Mouse (Mus musculus) erythroblast, embryonic 14.5 days (primary cell): ENCODE measurements around the gene Gm11032. TPM values are rescaled to one million over a fixed set of nuclear protein-coding genes. Genes with fewer than 3 reads are reported as not detected.
A peak's percentile ranks its signal among the peaks of the same experiment; 100 is the strongest.
"Not testable (repeated sequence)": the region's sequence is repeated elsewhere in the genome, so short reads cannot be mapped to it uniquely, and the experiment has no call there.

ENCODE experiments used
- H3K27me3 ChIP-seq: 2 replicates; pipeline ENCODE4 v1.6.1; 2012; ENCODE audit warnings: inconsistent platforms; ENCODE audit not compliant: control insufficient read depth
- H3K36me3 ChIP-seq: 2 replicates; pipeline ENCODE4 v1.6.1; 2012; ENCODE audit warnings: mild to moderate bottlenecking, inconsistent platforms; ENCODE audit not compliant: control insufficient read depth
- H3K4me1 ChIP-seq: 2 replicates; pipeline ENCODE4 v1.6.1; 2012; ENCODE audit warnings: inconsistent platforms; ENCODE audit not compliant: control insufficient read depth
- H3K4me3 ChIP-seq: replicated peaks from 2 replicates; pipeline ENCODE3; 2012; ENCODE audit warnings: moderate library complexity, mild to moderate bottlenecking, inconsistent platforms
- H3K9me3 ChIP-seq: 2 replicates; pipeline ENCODE4 v1.6.1; 2012; ENCODE audit warnings: low read length, inconsistent platforms, mixed read lengths; ENCODE audit not compliant: control insufficient read depth
- GATA1 ChIP-seq: IDR thresholded peaks from 2 replicates; pipeline ENCODE4 v1.6.1; 2012; ENCODE audit warnings: low read length, inconsistent platforms, mixed read lengths
- TAL1 ChIP-seq: IDR thresholded peaks from 3 replicates; pipeline ENCODE4 v1.6.1; 2012; ENCODE audit warnings: low read length, inconsistent platforms, mixed read lengths
- polyA plus RNA-seq: library from polyadenylated mRNA; stranded (reverse); fragments of >175 nt; gene quantifications from 2 replicates; pipeline ENCODE4 v1.2.3, GENCODE M21; 2012

Gene Gm11032
- polyA plus RNA-seq = not detected in 2 replicates

GRCm38 (mm10) chr11:4620017-4620485, at the start of gene Gm11032:
Gene Gm11032 (plus strand): TSS chr11:4620067.
- TF ChIP-seq TAL1 = no peak
- no peak for TF ChIP-seq GATA1
- H3K36me3 ChIP-seq = no peaks in the 10 kb centered on the region
- H3K9me3 ChIP-seq = no peaks in the 10 kb centered on the region
- H3K4me1 ChIP-seq = no peaks in the 10 kb centered on the region
- H3K4me3 ChIP-seq = no peak within 1 kb of the TSS
- H3K27me3 ChIP-seq = peaks cover 26% of the 10 kb centered on the region

GRCm38 (mm10) chr11:4571491-4571901, 48.4 kb upstream of the Gm11032 start:
- H3K4me1 ChIP-seq = peaks cover 79% of the 10 kb centered on the region
- H3K36me3 ChIP-seq = peaks cover 65% of the 10 kb centered on the region
- TF ChIP-seq GATA1 (no peak), TAL1 (no peak)
- no peaks in the 10 kb centered on the region for H3K27me3 ChIP-seq
- H3K4me3 ChIP-seq = no peak overlapping the region
- H3K9me3 ChIP-seq = no peaks in the 10 kb centered on the region

DNA sequence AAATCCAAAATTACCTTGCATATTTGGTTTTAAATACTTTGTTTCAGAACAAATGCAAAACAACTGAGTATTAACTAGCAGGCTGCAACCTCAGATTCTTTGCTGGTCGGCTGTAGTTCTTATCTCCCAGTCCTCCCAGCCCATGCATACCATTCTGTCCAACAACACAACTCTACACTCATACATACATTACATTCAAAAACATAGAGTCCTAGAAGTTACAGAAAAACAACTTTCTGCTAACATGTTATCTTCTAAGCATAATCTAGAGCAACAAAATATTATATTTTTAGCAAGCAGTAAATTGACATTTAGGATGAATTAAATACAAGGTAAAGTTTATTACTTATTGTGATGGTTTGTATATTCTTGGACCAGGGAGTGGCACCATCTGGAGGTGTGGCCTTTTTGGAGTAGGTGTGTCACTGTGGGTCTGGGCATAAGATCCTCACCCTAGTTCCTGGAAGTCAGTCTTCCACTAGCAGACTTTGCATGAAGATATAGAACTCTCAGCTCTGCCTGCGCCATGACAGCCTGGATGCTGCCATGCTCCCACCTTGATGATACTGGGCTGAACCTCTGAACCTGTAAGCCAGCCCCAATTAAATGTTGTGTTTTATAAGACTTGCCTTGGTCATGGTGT, 43.7 kb upstream of the Gm11032 start:
- peaks cover 77% of the 10 kb centered on the region for H3K4me1 ChIP-seq
- H3K4me3 ChIP-seq = peak overlapping the region; percentile 58

GRCm38 (mm10) chr11:4577079-4577478, 42.8 kb upstream of the Gm11032 start:
- no peak for TF ChIP-seq TAL1
- peak; percentile 70 for TF ChIP-seq GATA1
- peaks cover 52% of the 10 kb centered on the region for H3K36me3 ChIP-seq
- no peaks in the 10 kb centered on the region for H3K9me3 ChIP-seq
- no peaks in the 10 kb centered on the region for H3K27me3 ChIP-seq
- H3K4me1 ChIP-seq = peaks cover 74% of the 10 kb centered on the region
- peak overlapping the region; percentile 58 for H3K4me3 ChIP-seq

More for the DNA sequence above, 43.7 kb upstream of the Gm11032 start:
- not testable (repeated sequence) for H3K9me3 ChIP-seq, H3K27me3 ChIP-seq
- peaks cover 53% of the 10 kb centered on the region for H3K36me3 ChIP-seq
- TF ChIP-seq GATA1 = peak; percentile 23; the same call in 1 of the 2 replicates
- peak; percentile 42 for TF ChIP-seq TAL1

- Histone ChIP-seq H3K4me1 (peaks cover 82% of the 10 kb centered on the region), H3K9me3 (no peaks in the 10 kb centered on the region), H3K36me3 (peaks cover 60% of the 10 kb centered on the region), H3K27me3 (no peaks in the 10 kb centered on the region), H3K4me3 (no peak overlapping the region)
- no peak for TF ChIP-seq TAL1
- no peak for TF ChIP-seq GATA1
These were observed 41.2 kb upstream of the Gm11032 start for GRCm38 (mm10) chr11:4578682-4579081.

DNA sequence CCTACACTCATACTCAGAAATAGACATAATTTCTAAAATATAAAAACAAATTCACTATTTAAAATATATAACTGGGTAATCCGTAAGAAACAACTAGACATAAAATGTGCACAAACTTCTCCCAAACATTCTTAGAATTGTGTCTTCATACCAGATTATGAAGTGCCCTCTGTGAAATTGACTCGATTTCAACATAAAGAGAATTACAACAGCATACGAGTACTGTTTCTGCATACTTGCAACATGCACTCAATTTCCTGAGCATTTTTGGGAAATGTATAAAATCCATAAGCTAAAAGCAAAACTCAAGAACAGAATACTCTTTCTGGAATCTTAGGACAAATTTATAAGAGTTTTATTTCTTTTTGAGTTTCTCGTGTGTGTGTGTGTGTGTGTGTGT, 28.1 kb upstream of the Gm11032 start:
- TF ChIP-seq GATA1 (no peak), TAL1 (no peak)
- Histone ChIP-seq H3K9me3 (no peaks in the 10 kb centered on the region), H3K27me3 (no peaks in the 10 kb centered on the region), H3K4me3 (peak overlapping the region; percentile 100), H3K4me1 (peaks cover 61% of the 10 kb centered on the region), H3K36me3 (peaks cover 68% of the 10 kb centered on the region)

DNA sequence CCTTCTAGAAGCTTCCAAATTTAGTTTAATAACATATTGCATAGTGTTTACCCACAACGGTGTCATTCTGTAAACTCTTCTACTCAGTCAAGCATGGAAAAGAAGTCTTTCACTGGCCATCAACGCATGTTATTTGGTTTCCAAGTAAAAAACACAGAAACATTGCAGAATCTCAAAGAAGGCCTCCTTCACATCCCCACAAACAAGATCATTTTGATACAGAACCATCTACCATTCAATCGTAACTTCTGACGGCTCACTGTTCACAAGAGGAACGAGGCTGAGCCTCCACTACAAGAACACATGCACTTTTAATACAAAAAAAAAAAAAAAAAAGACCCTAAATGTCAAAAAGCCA, 26.4 kb upstream of the Gm11032 start:
- Histone ChIP-seq H3K4me1 (peaks cover 51% of the 10 kb centered on the region), H3K4me3 (peak overlapping the region; percentile 100), H3K36me3 (peaks cover 53% of the 10 kb centered on the region), H3K27me3 (no peaks in the 10 kb centered on the region), H3K9me3 (no peaks in the 10 kb centered on the region)
- TF ChIP-seq GATA1 = no peak
- no peak for TF ChIP-seq TAL1

DNA sequence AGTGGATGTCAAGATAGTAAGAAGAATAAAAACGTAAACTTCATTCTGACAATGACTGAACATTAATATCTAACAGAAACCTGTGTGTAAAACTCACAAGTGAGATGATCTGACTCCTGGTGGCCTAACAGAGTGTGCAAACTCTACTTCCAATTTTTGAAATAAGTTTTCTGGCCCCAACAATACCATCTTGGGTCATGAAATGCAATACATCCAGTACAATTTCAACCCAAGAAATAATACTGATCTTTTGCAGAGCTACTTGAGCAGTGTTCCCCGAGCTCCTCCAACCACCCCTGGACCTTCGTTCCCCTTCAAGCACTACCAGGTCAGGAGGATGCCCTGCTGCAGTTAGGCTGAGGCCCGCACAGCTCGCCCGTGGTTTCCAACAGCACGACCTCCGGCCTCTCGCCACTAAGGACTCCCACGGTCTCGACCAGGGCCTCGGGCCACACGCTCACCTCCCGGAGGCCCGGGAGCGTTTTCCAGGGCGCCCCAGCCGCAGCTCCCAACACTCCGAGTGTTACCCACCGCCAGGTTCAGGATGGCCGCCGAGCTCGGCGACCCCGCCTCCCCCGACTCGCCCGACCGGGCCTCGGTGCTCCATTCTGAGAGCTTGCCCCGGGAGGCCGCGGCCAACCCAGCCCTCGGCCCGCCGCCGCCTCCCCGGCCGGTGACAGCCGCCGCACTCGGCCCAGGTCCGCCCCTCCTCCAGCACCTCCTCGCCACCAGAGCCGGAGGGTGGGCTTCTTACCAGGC, 25.8 kb upstream of the Gm11032 start:
- H3K4me3 ChIP-seq = peak overlapping the region; percentile 100

More for the DNA sequence above, 25.8 kb upstream of the Gm11032 start:
- H3K36me3 ChIP-seq = peaks cover 47% of the 10 kb centered on the region
- H3K9me3 ChIP-seq = no peaks in the 10 kb centered on the region
- H3K4me1 ChIP-seq = peaks cover 48% of the 10 kb centered on the region
- no peaks in the 10 kb centered on the region for H3K27me3 ChIP-seq
- TF ChIP-seq GATA1 = no peak
- TF ChIP-seq TAL1 = no peak
